Mouse (Mus musculus): ENCODE measurements around the gene Tagap.

DNA sequence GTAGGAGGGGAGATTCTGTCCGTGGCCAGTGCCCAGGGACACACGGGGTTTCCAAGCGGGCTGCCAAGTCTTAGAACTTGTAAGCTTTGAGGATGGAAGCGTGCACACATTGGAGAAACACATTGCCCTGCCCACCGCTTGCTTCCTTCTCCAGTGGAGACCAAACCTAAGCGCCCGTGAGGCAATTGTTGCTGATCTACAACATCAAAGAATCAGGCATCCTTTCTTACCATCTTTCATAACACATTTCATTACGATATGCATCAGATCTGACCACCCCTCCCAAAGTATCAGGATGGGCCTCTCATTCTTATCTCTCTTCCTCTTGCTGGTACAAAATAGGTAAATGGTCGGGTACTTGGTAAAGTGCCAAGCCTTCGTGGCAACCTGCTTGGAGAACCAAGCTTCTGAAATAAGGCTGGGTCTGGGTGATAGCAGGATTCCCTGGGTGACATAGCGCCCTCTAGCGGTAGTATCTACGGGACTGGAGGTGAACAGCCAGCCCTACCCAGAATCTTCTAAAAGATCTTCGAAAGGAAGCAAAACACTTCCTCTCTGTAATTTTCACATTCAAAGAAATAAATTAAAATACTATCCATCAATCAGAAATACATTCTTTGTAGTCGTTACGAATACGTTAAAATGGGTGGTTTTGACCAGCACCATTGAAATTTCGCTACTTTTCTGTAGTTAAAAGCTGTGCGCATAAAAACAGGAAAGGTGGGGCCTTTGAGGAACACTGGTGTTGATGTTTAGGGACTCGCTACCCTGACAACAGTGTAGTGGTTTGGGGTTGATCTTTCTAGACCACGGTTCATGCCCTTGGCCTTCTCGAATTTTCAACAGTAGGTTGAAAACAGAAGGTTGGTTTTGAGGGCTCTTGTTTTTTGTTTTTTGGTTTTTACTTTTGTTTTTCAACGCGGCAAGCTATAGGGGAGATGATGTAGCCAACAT, 2.1 kb downstream of the Tagap start:
- TF ChIP-seq POLR2A (IDR thresholded peaks at IDR 0.05; ENCODE audit: low read depth, low read length) = no peak
- peak; percentile 67; the same call in 1 of the 2 replicates for TF ChIP-seq CTCF (IDR thresholded peaks at IDR 0.05; ENCODE audit: extremely low read depth, insufficient read depth, insufficient read length, insufficient replicate concordance)
